Mouse (Mus musculus) layer of hippocampus, postnatal 25 days (tissue): ENCODE results near the gene Acox1. TPM values are rescaled to one million over a fixed set of nuclear protein-coding genes. Genes with fewer than 3 reads are reported as not detected.

Experiments
- DNase-seq, 2 experiments: peaks; one replicate each; pipeline ENCODE4 v3.0.0; 2022; ENCODE audit warnings: mixed read lengths in 2 of 2, low spot score in 1 of 2; ENCODE audit errors: extremely low spot score in 1 of 2
- total RNA-seq, 2 experiments: library from RNA; stranded (reverse); gene quantifications; 2 replicates each; pipeline ENCODE4 v1.2.3; 2021

Gene Acox1
- total RNA-seq, 2 experiments from 2014 or later, result 117 to 118 TPM

DNA sequence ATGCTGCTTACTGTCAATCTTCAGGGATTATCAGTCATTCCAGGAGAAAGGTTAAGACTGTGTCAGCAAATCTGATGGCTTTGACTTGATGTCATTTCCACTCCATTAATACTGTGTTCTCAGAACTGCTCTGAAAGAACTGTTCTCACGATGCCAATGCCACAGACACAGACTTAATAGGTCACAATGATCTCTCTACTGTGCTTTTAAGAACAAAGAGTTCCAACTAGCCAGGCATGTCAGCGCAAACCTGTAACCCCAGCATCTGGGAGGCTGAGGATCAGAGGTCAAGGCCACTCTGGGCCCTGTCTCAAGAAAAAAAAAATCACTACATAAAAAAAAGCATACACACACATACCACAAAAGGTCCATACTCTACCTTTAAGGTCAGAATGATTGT lies 26.9 kb downstream of the Acox1 start:
- DNase-seq, result no peak

DNA sequence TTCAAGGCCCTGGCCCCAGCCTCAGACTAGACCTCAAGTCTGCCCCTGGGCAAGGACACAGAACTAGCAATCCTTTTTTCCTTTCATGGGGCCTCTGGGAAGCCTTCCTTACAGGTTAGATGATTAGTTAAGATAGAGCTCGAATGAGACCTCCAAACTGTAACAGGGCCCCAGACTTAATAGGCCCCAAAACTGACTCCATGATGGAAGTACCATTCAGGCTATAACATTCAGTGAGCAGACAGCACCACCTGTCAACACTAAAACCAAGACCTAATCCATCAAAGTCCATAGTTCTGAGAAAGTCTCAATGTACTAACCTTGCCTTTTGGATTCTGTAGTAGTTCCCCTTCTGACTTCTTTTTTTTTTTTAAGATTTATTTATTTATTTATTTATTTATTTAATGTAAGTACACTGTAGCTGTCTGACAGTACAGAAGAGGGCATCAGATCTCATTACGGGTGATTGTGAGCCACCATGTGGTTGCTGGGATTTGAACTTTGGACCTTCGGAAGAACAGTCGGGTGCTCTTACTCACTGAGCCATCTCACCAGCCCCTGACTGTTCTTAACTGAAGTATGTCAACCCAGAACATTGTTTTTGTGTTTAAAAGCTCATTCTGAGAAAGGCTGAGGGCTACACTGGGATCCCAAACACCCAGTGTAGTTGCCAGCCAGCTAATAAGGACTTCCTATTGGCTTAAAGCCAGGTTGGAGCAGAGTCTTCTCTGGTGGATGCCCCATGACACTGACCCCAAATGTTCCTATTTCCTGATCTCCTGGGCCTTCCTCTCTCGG lies 28.6 kb downstream of the Acox1 start:
- no peak for DNase-seq

DNA sequence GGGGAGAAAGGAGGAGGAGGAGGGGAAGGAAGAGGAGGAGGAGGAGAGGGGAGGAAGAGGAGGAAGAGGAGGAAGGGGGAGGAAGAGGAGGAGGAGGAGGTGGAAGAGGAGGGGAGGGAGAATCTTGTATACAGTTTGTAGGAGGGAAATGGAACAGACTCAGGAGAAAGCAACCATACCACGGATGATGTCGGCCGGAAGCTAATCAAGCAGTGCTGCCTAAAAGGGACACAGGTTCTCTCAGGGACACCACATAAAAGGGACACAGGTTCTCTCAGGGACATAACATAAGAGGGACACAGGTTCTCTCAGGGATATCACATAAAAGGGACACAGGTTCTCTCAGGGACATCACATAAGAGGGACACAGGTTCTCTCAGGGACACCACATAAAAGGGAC lies 29.6 kb downstream of the Acox1 start:
- DNase-seq, result no peak

DNA sequence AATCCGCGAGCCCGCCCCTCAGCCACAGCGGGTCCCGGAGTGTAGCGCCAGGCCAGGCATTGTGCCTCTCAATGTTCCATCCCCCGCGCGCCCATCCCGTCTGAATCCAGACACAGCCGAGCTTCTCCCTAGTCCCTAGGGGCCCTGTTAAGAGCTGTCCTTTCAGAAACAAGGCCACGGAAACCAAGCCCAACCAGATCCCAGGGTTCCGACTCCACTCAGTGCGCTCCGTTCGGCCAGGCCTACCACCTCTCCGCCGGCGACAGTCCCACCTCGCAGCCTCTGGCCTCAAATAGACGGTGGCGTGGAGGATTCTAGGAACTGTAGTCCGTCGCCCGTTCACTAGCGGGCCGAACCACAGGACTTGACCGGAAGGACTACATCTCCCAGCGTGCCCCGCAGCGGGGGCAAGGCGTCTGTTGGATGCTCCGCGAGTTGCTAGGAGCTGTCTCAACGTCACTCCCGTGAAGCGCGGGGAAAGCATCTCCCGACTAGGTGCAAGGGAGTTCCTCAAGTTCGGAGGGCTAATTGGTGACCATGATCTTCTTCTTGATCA lies 30.9 kb downstream of the Acox1 start, which contains the start of gene Fbf1:
Gene Fbf1, minus strand, starts transcription at position 283 of the 556 bp plus-strand sequence.
- peak; percentile 84 to 88 for DNase-seq

DNA sequence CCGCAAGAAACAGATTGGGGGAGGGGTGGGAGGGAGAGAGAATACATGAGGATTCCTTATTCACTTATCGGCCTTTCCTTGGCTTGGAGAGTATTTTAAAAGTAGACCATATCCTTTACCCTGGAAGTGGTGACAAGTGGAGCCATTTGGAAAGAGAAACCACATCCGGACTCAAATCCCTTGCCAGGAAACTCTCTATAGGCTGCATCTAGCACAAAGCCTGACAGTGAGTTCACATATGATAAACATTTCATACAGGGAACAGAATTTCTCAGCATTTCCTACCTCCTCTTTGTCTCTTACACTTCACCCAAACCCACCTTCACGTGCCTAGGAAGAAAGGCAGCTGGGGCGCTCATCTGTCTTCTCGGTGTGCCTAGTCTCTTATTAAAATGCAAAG lies 31.6 kb downstream of the Acox1 start:
- DNase-seq, result no peak

DNA sequence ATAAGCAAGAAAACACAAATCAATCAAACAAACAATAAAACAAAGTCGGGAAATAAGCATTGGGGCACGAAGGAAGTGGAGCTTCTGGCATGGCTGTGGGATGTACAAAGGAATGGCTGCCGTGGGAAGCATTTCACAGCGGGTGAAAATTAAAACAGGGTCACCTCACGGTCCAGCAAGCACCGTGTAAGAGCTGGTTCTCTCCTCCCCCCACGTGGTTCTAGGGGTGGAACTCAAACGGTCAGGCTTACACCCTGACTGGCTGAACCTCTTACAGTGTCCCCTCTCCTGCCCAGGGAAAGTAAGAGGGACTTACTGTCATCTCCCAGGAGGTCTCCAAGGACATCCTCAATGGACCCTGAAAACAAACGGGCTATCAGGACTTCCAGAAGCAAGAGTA lies 35.8 kb downstream of the Acox1 start:
- no peak for DNase-seq

DNA sequence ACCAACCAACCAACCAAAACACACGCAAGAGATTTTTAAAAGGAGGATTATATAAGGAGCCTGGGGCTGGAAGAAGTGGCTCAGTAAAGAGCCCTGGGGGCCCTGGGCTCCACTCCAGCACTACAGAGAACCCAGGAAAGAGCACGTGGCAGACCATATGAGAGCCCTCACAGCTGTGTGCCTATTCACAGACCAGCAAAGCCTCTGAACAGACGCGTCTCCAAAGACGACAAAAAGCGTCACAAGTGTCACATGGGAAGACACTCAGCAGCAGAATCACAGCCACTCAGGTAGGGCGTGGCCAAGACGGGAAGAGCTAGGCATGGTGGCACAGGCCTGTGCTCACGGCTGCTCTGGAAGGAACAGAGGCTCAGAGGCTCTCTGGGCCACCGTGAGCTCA lies 36.7 kb downstream of the Acox1 start:
- peak in 1 of 2 experiments; percentile 24 for DNase-seq

DNA sequence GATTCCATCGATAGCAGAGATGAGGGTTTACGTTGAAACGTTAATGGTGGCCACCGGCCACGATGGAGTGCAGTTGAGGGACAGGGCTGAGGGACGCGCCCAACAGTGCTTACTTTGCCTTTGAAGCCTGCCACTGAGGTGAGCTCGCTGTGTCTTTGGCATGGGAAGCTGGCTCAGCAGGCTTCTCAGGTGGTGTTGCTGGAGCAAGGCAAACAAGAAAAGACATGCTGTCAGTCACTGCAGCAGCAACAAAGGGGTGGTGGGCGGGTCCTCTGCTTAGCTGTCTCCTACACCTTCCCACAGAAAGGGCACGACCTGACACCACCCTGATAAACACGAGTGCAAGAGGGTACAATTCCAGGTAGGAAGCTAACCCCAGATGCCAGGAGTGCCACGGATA lies 37.5 kb downstream of the Acox1 start:
- DNase-seq, result no peak

DNA sequence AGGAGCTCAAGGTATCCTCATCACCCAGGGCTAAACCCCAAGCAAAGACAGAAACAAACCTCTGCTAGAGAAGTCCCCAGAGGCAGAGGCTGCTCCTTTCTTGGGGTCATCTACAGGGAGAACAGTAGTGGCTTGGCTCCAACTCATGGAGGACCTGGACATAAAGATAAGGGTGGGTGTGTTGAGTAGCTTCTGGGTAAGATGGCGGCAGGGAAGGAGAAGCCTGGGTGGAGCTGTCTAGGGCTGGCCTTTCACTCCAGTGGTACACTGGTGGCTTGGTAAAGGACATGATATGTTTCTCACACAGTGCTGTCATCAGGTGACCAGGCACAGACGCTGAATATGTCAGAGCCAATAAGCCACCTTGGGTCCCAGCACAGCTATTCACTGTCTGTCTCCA lies 47.9 kb downstream of the Acox1 start:
- no peak for DNase-seq

DNA sequence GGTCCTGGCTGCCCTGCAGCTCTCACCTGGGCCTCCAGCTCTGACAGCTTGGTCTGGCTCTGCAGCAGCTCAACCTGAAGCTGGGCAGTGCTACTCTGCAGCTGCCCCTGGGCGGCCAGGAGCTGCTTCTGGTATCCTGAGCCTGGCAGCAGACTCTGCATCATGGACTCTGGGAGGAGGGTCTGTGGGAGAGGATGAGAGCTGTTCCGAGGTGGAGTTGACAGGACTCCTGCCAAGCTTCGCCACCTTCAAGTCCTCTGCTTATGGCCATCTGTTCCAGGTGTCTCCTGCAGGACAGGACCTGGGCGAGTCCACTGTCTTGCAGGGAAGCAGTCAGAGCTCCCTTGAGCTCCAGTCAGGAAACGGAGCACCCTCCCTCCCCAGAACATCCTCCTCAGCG lies 49.5 kb downstream of the Acox1 start:
- no peak for DNase-seq

DNA sequence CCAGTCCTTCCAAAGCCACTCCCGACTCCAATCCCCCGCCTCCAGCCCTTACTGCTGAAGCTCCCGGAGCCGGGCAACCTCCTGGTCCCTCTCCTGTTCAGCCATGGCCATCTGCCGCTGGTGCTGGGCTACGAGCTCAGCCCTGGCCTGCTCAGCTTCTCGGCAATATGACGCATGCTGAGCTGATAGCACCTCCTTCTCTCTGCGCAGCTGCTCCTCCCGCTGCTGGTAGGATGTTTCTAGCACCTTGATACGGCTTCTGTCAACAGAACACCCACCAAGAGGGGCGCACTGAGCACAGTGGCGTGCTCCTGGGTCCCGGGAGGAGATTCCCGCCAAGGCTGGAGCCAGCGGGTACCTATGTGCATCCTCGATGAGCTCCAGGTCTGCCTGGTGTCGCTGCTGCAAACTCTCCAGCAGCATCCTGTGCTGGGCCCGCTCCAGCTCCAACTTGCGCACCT lies 50.1 kb downstream of the Acox1 start:
- DNase-seq, result peak in 1 of 2 experiments; percentile 43

DNA sequence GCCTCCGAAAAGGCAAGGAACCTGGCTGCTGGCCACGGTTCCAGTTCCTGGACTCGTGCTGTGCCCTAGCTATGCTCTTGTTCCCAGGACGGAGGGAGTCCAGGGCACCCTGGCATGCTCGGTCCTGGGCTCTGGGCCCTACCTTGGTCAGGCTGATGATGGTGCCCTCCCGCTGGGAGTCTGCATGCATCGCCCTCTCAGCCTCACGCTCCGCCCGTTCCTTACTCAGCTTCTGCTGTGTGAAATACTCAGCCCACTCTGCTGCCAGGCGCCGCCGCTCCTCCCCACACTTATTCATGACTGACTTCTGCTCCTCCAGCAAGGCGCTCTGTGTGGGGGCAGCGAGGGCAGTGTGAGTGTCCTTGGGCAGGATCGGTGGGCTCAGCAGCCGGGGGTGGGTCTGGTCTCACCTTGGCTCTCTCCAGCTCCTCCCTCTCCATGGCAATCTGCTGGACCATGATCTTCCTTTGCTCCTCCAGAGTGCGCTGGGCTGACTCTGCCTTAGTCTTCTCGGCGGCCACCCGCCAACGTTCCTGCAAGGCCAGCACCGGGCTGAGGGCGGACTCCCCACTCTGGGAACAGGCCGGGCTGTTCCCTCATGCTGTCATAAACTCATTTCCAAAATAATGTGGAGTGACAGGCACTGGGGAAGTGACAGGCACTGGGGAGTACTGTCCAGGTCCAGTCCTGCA lies 52.4 kb downstream of the Acox1 start:
- peak; percentile 46 to 47 for DNase-seq

DNA sequence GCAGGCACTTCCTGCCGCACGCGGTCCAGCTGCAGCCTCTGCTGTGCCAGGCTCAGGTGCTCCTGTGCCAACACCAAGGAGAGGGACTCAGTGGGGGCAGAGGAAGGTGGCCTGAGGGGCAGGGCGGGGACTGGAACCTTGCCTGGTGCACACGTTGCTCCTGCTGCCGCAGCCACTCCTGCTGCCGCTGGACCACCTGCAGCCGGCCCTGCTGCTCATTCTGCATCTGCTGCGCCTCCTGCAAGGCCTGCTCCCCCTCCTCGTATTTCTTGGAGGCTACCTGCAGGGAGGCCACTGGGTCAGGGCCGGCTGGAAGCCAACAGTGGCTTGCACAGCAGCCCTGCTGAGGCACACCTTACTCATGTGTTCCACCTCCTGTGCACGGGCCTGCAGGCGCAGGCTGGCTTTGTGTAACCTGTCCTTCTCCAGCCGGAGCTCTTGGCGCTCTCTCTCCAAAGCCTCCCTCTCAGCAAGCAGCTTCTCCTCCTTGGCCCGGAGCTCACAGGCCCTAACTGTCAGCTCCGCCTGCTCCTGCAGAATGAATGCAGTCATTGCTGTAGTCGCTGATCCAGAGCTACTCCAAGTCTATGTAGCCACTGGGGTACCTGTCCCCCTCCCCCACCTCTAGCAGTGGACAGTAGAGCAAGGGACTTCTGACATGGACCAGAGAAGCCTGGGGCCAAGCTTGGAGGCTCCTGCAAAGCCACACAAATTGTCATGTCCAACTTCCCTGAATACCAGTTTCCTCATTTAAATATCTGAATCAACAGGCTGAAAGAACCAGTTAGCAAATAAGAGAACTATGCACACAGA lies 53.2 kb downstream of the Acox1 start:
- no peak for DNase-seq

DNA sequence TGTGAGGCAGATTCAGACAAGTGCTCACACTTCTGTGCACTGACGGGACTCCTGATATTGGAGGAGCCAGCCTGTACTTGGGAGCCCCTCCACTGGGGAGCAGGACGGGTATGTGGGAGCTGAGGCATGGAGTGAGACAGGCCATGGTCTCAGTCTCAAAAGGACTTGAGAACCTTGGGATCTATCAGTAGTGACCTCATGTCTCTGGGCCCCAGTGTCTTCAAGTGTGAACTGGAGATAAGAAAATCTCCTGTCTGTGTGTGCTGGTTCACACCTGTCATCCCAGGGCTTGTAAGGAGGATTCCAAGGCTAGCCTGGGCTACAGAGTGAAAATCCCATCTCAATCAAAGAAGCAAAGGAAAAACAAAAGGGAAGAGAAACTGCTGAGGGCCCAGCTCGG lies 55.4 kb downstream of the Acox1 start:
- DNase-seq, result no peak

DNA sequence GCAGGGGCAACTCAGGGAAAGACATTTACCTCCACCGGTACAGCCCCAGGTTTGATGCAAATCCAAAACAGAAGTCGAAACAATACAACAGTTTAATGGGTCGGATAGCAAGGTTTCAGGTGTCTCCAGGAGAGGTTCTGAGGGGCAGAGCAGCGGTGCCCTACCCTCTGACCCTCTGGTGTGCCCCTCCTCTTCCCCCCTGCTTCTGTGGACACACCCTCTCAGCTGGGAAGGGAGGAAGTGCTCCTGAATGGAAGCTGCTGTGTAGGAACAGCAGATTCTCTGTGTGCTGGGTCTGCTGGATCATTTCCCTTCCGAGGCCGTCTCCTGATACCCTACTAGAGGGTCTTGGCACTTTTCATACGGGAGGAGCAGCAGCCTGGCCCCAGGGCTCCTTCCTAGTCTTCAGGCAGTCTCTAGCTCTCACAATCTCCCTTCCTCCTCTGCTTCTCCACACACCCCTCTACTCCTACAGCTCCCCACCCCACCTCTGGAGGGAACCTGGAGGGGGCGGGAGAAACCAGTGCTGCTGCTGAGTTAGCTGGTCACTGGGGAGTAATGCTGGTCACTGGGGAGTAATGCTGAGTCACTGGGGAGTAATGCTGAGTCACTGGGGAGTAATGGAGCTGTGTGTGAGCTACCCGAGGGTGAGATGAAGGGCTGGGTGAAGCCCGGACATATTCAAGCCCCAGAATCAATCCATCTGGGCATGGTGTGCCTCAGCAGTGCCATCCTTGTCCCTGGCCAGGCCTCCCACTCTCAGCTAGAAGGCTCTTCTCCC lies 56.4 kb downstream of the Acox1 start:
- DNase-seq, result no peak

DNA sequence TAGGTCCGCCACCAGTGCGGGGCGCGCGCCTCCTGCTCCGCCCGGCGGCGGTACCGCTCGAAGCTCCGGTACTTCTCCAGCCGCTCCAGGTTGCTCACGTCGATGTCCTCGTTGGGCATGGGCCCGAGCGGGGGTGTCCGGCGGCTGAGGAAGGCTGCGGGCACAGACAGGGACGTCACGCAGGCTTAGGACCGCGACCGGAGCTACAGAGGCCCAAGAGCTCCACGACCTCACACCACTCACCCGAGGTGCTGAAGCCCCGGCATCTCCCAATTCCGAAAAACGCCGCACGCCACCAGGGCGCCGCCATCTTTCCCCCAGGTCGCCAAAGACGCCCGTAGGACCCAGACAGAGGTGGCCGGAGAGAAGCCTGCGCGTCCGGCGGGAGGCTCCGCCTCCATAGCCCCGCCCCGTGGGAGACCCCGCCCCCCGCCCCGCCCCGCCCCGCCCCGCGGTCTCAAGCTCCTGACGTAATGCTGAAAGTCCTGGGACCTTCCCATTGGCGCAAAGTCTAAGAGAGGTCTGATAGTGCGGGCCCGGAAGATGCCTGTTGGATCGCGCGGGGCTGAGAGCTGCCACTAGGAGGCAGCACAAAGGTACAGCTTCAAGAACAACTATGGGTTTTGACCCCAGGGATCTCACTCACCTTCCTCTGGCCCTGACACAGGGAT lies 60.2 kb downstream of the Acox1 start, which contains the start of gene Mrpl38:
Gene Mrpl38, minus strand, starts transcription at position 401 of the 671 bp plus-strand sequence.
- DNase-seq, result peak; percentile 68 to 70

DNA sequence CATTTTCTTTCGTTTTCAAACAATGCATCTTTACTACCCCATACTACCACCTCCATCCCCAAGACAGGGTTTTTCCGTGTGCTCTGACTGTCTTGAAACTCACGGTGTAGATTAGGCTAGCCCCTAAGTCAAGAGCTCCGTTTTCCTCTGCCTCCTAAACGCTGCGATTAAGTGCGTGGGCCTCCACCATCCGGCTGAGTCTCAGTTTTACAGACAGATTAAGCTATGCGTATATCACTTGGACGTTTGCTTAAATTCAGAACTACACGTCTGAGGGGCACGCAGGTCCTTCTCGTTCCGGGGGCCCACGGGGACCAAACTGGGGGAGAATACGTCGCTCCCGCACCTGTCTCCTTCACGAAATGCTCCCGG lies 60.8 kb downstream of the Acox1 start:
- DNase-seq, result no peak

DNA sequence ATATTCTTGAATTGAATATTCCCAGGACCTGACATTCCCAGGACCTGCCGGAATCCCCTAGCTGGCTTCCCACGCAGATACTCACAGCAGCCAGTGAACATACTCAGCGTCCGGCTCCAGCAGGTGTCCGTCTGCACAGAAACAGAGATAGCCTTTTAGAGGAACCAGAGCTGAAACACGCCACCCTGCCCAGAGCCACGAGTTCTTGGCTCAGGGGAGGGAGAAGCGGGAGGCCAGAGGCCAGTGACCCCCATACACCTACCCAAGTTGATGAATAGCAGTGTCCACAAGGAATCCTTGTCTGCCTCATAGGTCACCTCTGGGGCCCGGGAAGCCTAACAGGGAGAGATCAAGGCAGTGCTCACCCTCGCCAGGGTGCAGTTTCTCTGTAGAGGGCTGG lies 64.7 kb downstream of the Acox1 start:
- no peak for DNase-seq

DNA sequence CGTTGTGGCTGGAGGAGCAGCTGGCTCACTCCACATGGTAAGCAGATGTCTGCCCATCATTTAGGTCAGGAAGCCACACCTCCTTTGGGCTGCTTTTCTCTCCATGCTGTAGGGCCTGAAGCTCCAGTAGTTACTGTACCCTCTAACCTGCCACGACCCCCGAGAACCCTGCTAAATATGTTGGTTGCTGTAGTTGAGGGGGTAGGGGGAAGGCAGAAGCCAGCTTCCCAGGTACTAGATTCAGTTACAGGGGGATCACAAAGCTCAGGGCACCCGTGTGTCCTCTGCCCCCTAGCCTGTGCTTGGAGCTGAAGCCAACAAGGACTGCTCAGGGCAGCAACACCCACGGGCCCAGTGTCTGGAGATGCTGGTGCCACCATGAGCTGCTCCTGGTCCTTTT lies 65.3 kb downstream of the Acox1 start:
- DNase-seq, result no peak
